Mouse (Mus musculus) layer of hippocampus, postnatal 25 days (tissue): ENCODE results near the gene Adgrb3. TPM values are rescaled to one million over a fixed set of nuclear protein-coding genes. Genes with fewer than 3 reads are reported as not detected.

ENCODE experiments used
- DNase-seq, 2 experiments: peaks; one replicate each; pipeline ENCODE4 v3.0.0; 2022; ENCODE audit warnings: mixed read lengths in 2 of 2, low spot score in 1 of 2; ENCODE audit errors: extremely low spot score in 1 of 2
- total RNA-seq, 2 experiments: library from RNA; stranded (reverse); gene quantifications; 2 replicates each; pipeline ENCODE4 v1.2.3; 2021

The Adgrb3 gene
- total RNA-seq, 2 experiments from 2014 or later = 106 to 121 TPM

GRCm38 (mm10) chr1:25166036-25166796 lies 663.3 kb downstream of the Adgrb3 start:
- DNase-seq = no peak

DNA sequence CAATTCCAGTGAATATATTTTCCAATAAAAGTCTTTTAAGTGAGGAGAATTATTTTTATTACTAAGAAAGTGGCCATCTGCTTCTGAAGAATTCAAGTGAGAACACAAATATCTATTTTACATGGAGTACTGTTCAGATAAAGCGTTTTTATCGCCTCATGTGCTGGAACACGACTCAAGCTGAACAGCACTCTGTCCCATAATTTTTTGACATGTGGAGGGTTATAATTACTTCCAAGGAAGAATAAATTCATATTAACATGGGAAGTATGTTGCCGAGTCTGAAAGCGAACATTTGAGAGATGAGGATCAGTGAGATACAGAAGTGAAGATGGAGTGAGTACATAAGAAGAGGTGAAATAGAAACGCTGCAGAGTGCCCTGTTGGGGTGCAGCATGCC lies 665.9 kb downstream of the Adgrb3 start:
- DNase-seq = no peak

GRCm38 (mm10) chr1:25146206-25146605 lies 683.3 kb downstream of the Adgrb3 start:
- DNase-seq = no peak

DNA sequence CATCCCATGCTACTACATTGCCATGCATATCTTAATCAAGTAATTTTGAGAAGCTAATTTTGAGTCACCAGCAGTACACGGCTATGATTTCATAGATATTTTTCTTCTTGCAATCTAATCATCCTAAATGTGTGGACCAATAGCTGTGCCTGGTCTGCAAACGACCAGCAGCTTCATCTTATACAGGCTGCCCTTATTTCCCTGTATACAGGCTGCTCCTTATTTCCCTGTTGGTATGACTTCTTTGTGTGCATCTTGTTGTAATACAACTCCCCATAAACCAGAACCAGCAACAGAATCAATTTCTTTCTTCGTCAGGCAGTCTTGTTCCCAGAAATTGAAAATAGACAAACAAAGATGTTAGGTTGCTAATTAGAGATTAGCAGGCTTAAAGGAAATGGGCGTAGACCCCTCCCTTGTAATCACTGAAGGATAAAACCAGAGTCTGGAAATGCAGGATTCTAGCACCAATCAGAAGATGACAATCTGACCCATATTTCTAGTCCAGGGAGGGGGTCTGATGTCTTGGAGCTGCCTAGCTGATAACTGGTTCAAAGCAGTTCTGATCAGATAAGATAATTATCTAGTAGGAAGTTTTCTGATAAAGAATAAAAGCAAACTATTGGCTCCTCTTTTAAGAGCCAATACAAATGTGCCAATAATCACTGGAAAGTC lies 697.2 kb downstream of the Adgrb3 start:
- no peak for DNase-seq

DNA sequence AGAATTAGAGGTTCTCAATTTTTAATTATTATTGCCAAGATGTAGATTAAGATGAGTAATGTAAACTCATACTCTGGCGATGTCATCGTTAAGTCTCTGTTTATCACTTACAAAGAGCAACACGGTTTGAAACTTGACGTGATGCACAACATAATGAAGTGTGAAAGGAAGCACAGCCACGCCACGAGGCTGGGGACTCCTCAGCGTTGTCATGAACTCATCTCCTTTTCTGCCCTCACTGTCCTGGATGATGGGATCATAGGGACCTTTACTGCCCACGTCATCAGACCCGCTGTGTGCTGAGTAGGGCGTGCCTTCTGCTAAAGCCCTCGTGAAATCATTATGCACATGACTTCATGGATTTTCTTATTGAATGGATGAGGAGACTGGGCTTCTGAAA lies 714.0 kb downstream of the Adgrb3 start:
- DNase-seq = no peak

DNA sequence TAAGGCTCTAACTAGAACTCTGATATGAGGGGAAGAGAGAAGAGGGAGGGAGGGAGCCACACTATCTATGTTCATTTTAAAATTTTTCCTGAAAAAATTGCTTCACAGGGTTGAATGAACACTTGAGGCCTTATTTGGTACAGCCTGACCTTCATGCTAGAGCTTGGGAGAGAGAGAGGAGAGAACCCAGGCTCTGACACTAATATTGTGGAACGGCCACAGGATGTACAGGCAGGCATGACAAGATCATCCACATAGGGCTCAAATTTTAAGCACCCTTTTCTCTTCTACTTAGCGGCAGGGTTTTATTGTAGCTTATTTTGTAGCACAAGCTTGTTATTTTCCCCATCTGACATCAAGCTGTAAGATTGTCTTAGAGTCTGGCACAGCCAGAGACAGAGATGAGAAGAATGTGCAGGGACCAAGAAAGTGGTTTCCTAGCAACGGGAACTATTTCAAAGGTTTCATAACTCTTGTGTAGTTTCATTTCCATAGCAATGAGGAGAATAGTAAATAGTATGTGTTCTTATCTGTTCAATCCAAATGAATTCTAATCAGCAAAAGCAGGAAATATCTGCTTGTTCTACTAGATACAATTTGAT lies 721.9 kb downstream of the Adgrb3 start:
- no peak for DNase-seq

- DNase-seq = no peak
Measured at GRCm38 (mm10) chr1:25106679-25107078, 722.8 kb downstream of the Adgrb3 start.

- DNase-seq = peak; percentile 51
Measured at GRCm38 (mm10) chr1:25105367-25105766, 724.1 kb downstream of the Adgrb3 start.

- DNase-seq = no peak
Measured at GRCm38 (mm10) chr1:25088010-25088719, 741.3 kb downstream of the Adgrb3 start.

GRCm38 (mm10) chr1:25085616-25086372 lies 743.7 kb downstream of the Adgrb3 start:
- peak in 1 of 2 experiments; percentile 21 for DNase-seq

GRCm38 (mm10) chr1:25082377-25082776 lies 747.1 kb downstream of the Adgrb3 start:
- DNase-seq = no peak

GRCm38 (mm10) chr1:25081265-25081849 lies 748.1 kb downstream of the Adgrb3 start:
- DNase-seq = no peak

- DNase-seq = no peak
Measured at GRCm38 (mm10) chr1:25079395-25079794, 750.1 kb downstream of the Adgrb3 start.

- DNase-seq = no peak
Measured at GRCm38 (mm10) chr1:25075952-25076351, 753.6 kb downstream of the Adgrb3 start.

- DNase-seq = no peak
Measured at GRCm38 (mm10) chr1:25063964-25064363, 765.5 kb downstream of the Adgrb3 start.

DNA sequence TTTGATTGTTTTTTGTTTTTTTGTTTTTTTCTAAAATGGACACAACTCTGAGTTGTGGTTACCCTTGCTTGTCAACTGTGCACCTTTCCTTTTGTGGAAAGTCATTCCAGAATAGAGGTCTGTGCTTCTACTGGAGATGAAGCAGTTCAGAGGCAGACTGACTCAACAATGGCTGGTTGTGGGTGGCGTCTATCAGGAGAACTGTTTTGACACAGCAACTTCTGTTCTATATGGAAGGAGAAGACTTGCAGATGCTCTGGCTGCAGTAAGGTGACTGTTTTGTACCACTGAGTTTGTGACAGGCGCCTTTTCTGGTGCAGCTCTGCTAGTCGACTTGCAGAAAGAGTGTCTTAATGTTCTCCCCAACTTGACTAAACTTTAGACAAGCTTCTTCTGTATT lies 768.6 kb downstream of the Adgrb3 start:
- DNase-seq = no peak

DNA sequence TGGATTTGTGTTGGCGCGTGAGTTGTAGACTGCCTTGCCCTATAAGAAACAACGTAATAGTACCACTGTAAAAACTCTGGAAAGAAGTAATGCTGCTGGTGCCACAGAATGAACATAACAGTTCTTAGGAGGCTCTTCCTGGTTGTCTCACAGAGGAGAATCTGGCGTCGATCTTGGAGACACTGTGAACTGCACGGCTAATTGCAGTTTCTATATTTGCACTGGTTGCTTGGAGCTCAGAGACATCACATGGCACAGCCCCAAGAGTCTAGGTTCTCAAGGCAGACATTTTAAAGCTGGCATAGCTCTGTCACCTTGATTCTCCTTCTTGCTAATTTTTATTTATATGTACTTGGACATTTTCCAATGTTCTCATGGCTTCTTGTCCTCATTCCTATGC lies 769.3 kb downstream of the Adgrb3 start:
- DNase-seq = no peak

GRCm38 (mm10) chr1:25057656-25058055 lies 771.9 kb downstream of the Adgrb3 start:
- DNase-seq = no peak

GRCm38 (mm10) chr1:25057212-25057611 lies 772.3 kb downstream of the Adgrb3 start:
- DNase-seq = no peak

DNA sequence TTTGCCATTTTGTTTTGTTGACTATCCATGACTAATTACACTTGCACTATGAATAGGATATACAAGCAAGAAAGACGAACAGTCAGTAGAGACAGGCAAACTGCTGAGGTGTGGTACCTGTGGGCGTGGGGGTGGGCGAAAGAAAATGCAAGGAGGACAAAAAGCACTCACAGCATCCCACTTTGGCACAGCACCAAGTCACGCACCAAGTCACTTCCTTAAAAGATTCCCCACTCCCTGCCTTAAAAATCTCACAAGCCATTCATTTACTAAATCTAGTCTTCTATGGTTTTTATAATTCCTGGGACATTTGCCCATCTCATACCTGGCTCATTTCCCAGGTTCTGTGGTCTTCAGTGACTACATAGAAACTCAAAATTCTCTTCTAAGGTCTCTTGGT lies 787.4 kb downstream of the Adgrb3 start:
- DNase-seq = no peak
